Mouse (Mus musculus): Measurements from ENCODE around the gene Sfxn2.

- TF ChIP-seq CTCF (IDR thresholded peaks at IDR 0.05; ENCODE audit: borderline replicate concordance, control insufficient read depth, extremely low read depth, insufficient read depth, low read length, poor library complexity) (no peak), POLR2A (IDR thresholded peaks at IDR 0.05; ENCODE audit: control insufficient read depth, extremely low read depth, insufficient read depth, low read length, poor library complexity) (no peak)
Observed at GRCm38 (mm10) chr19:46625519-46625918, 52.4 kb downstream of the Sfxn2 start.

Data from thymus, adult 2 months (tissue).